Mouse (Mus musculus): ENCODE measurements around the gene Npffr2. TPM values are rescaled to one million over a fixed set of nuclear protein-coding genes. Genes with fewer than 3 reads are reported as not detected.

The Npffr2 gene
- polyA plus RNA-seq, 1 experiment from 2014 or later, result not detected

- 53% methylated on average over 2 of the region's 2 CpGs for WGBS
- Histone ChIP-seq H3K27ac (ENCODE audit: low read length) (no peak overlapping the region), H3K4me2 (ENCODE audit: low read length) (no peak overlapping the region), H3K9ac (ENCODE audit: low read depth, low read length) (no peak overlapping the region), H3K36me3 (ENCODE audit: control insufficient read depth, insufficient read depth, low read length) (no peaks in the 10 kb centered on the region), H3K27me3 (ENCODE audit: control insufficient read depth, insufficient read depth, low read depth, low read length) (no peaks in the 10 kb centered on the region), H3K4me1 (ENCODE audit: control insufficient read depth, insufficient read depth, low read length) (no peaks in the 10 kb centered on the region; the same call in 1 of the 2 replicates), H3K4me3 (ENCODE audit: low read depth, low read length) (no peak overlapping the region), H3K9me3 (replicated peaks; ENCODE audit: control insufficient read depth, low read length, poor library complexity, severe bottlenecking) (no peaks in the 10 kb centered on the region)
- ATAC-seq, result no peak
Observed at GRCm38 (mm10) chr5:89611322-89612015, 84.2 kb downstream of the Npffr2 start.

GRCm38 (mm10) chr5:89612262-89612661, 85.0 kb downstream of the Npffr2 start:
- no peaks in the 10 kb centered on the region for H3K9me3 ChIP-seq (replicated peaks; ENCODE audit: control insufficient read depth, low read length, poor library complexity, severe bottlenecking)
- H3K27ac ChIP-seq (ENCODE audit: low read length), result no peak overlapping the region
- H3K36me3 ChIP-seq (ENCODE audit: control insufficient read depth, insufficient read depth, low read length), result no peaks in the 10 kb centered on the region
- no peak for ATAC-seq
- H3K4me2 ChIP-seq (ENCODE audit: low read length), result no peak overlapping the region
- no peaks in the 10 kb centered on the region for H3K27me3 ChIP-seq (ENCODE audit: control insufficient read depth, insufficient read depth, low read depth, low read length)
- H3K4me1 ChIP-seq (ENCODE audit: control insufficient read depth, insufficient read depth, low read length), result no peaks in the 10 kb centered on the region; the same call in 1 of the 2 replicates
- no peak overlapping the region for H3K4me3 ChIP-seq (ENCODE audit: low read depth, low read length)
- 65% methylated on average over 6 of the region's 6 CpGs for WGBS
- no peak overlapping the region for H3K9ac ChIP-seq (ENCODE audit: low read depth, low read length)

- Histone ChIP-seq H3K27me3 (ENCODE audit: control insufficient read depth, insufficient read depth, low read depth, low read length) (no peaks in the 10 kb centered on the region), H3K27ac (ENCODE audit: low read length) (no peak overlapping the region), H3K4me2 (ENCODE audit: low read length) (no peak overlapping the region), H3K9me3 (replicated peaks; ENCODE audit: control insufficient read depth, low read length, poor library complexity, severe bottlenecking) (no peaks in the 10 kb centered on the region), H3K4me3 (ENCODE audit: low read depth, low read length) (no peak overlapping the region), H3K4me1 (ENCODE audit: control insufficient read depth, insufficient read depth, low read length) (no peaks in the 10 kb centered on the region), H3K9ac (ENCODE audit: low read depth, low read length) (no peak overlapping the region), H3K36me3 (ENCODE audit: control insufficient read depth, insufficient read depth, low read length) (no peaks in the 10 kb centered on the region)
- WGBS, result 74% methylated on average over 1 of the region's 1 CpGs
- no peak for ATAC-seq
Observed at GRCm38 (mm10) chr5:89631599-89631998, 104.4 kb downstream of the Npffr2 start.

Other genes with a start within 250 kb of the Npffr2 start
- gene Gc, start 69.5 kb upstream of the Npffr2 start, polyA plus RNA-seq (2015; fragmentation: Nextera tagmentation; extraction: Ambion mirVana), result 0.34 TPM in 1 of 2 replicates, not detected in the other

Measured in midbrain, embryonic 16.5 days (tissue).